Mouse (Mus musculus) embryonic facial prominence, embryonic 10.5 days (tissue): ENCODE measurements around the gene Itfg2. TPM values are rescaled to one million over a fixed set of nuclear protein-coding genes. Genes with fewer than 3 reads are reported as not detected.
A peak's percentile ranks its signal among the peaks of the same experiment; 100 is the strongest.

Experiments used
- DNase-seq: peaks from one replicate; pipeline ENCODE4 v3.0.0-alpha.2; 2017; ENCODE audit warnings: low spot score
- H3K27ac ChIP-seq: fragments of 300-500 bp; sonication (generic); replicated peaks from 2 replicates; pipeline ENCODE4 v1.5.1; 2016; ENCODE audit warnings: mild to moderate bottlenecking
- H3K27me3 ChIP-seq: fragments of 300-500 bp; sonication (generic); replicated peaks from 2 replicates; pipeline ENCODE4 v1.6.1; 2016; ENCODE audit warnings: low read depth, mild to moderate bottlenecking; ENCODE audit not compliant: poor library complexity, severe bottlenecking
- H3K36me3 ChIP-seq: fragments of 300-500 bp; sonication (generic); replicated peaks from 2 replicates; pipeline ENCODE4 v1.6.1; 2016; ENCODE audit warnings: mild to moderate bottlenecking, moderate library complexity
- H3K4me1 ChIP-seq: fragments of 300-500 bp; sonication (generic); 2 replicates; pipeline ENCODE4 v1.6.1; 2016
- H3K4me3 ChIP-seq: fragments of 300-500 bp; sonication (generic); 2 replicates; pipeline ENCODE4 v1.5.1; 2016; ENCODE audit warnings: mild to moderate bottlenecking, moderate library complexity
- H3K9me3 ChIP-seq: fragments of 300-500 bp; sonication (generic); 2 replicates; pipeline ENCODE4 v1.6.1; 2016; ENCODE audit warnings: mild to moderate bottlenecking
- WGBS: fragments of 180-500 bp; shearing (Covaris S2); methylation state at CpG from one replicate; pipeline ENCODE4 v1.1.7; 2016; 5-methylcytosine and 5-hydroxymethylcytosine counted together
- polyA plus RNA-seq: library from polyadenylated mRNA; unstranded; fragments of >200 nt; fragmentation: Nextera tagmentation; extraction: Ambion mirVana; gene quantifications from 2 replicates; pipeline ENCODE4 v1.2.1, GENCODE M21; 2016

The Itfg2 gene
- polyA plus RNA-seq = 39.0 and 43.7 TPM in 2 replicates

DNA sequence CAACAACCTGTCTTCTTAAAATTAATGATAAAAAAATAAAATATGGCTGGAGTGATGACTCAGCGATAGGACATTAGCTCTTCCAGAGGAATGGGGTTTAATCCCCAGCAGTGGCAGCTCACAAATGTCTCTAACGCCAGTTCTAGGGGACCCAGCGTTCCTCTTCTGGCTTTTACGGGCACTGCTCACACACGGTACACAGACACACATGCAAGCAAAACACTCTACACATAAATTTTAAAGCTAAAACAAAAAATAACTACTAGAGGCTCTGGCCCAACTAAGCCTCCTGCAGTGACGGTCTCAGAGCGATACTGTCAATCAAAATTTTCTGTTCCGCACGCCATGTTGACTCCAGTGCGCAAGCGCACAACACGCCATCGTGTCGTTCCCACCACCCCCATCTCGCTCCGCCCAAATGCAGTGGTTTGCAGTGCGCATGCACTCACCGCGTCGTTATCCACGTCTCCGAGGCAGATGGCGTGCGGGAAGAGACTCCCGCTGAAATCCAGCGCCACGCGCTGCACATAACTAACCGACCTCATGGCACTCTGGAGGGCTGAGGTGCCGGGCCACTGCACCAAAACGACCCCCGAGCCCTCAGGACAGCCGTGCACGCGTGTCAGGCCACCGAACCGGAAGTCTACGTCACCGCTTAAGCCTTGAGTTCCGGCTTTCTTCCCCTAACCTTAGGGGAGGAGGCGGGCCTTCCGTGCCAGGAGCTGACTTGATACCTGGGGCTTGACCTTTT lies at the start of gene Itfg2:
Itfg2 (minus strand) TSS at position 663 of the 751 bp plus-strand sequence.
- WGBS = under 1% methylated on average over 42 of the region's 42 CpGs
- Histone ChIP-seq H3K4me1 (peaks cover 7% of the 10 kb centered on the region; the same call in 1 of the 2 replicates), H3K27ac (peak within 1 kb of the TSS; percentile 98), H3K9me3 (no peaks in the 10 kb centered on the region), H3K27me3 (no peaks in the 10 kb centered on the region), H3K4me3 (peak within 1 kb of the TSS; percentile 72), H3K36me3 (peaks cover 38% of the 10 kb centered on the region)
- DNase-seq = peak; percentile 94

DNA sequence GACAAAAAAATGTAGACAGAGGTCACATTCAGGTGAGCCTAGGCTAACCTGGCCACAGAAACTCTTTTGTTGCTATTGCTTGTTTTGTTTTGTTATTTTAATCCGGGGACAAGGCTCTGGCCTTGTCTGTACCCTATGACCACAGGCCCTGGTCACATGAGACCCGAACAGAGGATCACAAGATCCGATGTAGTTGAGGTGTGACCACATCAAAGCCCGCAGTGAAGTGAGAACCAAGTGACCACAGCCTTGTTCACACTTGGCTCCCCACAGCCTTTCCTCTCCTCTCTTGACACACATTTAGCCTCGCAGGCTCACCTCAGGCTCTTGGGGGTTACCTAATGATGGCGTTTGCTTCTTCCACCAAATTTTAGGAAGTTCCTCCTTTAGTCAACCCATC lies 49.4 kb upstream of the Itfg2 start:
- Histone ChIP-seq H3K4me1 (no peaks in the 10 kb centered on the region), H3K9me3 (no peaks in the 10 kb centered on the region), H3K27ac (no peak overlapping the region), H3K4me3 (no peak overlapping the region), H3K27me3 (no peaks in the 10 kb centered on the region), H3K36me3 (no peaks in the 10 kb centered on the region)
- 90% methylated on average over 6 of the region's 6 CpGs for WGBS
- no peak for DNase-seq

DNA sequence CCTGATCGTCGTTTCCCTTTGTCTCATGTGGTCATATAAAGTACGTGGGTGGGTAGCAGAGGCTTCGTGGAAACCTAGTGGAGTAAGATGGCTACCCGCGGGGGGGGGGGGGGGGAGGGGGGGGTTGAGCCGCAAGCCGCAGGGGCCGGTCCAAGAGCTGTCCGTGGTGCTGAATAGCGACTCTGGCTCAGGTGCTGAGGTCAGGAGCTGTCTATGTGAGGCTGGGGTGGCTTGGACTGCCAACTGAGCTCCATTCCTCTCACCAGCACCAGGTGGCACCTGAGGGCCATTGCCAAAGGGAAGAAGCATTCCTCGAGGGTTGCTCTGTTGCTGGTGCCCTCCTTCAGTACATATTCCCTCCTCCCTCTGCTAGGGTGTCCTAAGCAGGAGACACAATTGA lies 44.7 kb upstream of the Itfg2 start:
- H3K27me3 ChIP-seq = no peaks in the 10 kb centered on the region
- no peaks in the 10 kb centered on the region for H3K9me3 ChIP-seq
- peaks cover 12% of the 10 kb centered on the region for H3K4me1 ChIP-seq
- 7% methylated on average over 12 of the region's 12 CpGs for WGBS
- H3K4me3 ChIP-seq = no peak overlapping the region
- no peak overlapping the region for H3K27ac ChIP-seq
- DNase-seq = peak; percentile 76
- no peaks in the 10 kb centered on the region for H3K36me3 ChIP-seq

GRCm38 (mm10) chr6:128467298-128467697 lies 42.6 kb upstream of the Itfg2 start:
- H3K27ac ChIP-seq = no peak overlapping the region
- H3K27me3 ChIP-seq = no peaks in the 10 kb centered on the region
- no peaks in the 10 kb centered on the region for H3K9me3 ChIP-seq
- H3K4me1 ChIP-seq = peaks cover 12% of the 10 kb centered on the region
- 38% methylated on average over 2 of the region's 2 CpGs for WGBS
- H3K36me3 ChIP-seq = no peaks in the 10 kb centered on the region
- no peak for DNase-seq
- no peak overlapping the region for H3K4me3 ChIP-seq

DNA sequence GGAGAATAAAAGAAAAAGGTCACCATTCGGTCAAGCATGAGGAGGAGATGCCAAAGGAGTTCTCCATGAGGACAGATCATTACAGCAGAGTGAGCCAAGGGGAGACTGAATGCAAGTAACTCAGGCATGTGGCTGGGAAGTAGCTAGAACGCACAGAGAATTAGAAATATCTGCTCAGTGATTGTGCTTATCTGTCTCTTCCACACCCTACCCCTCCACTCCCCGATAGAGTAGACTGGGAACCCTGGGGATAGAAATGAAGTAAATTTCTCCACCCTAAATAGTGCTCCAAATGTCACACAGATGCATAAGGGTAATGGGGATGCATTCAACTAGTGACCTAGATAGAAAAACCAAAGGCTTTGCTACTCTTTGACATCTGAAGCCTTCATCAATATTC lies 41.8 kb upstream of the Itfg2 start:
- no peaks in the 10 kb centered on the region for H3K9me3 ChIP-seq
- no peaks in the 10 kb centered on the region for H3K36me3 ChIP-seq
- DNase-seq = no peak
- no peak overlapping the region for H3K27ac ChIP-seq
- H3K4me3 ChIP-seq = no peak overlapping the region
- no peaks in the 10 kb centered on the region for H3K27me3 ChIP-seq
- H3K4me1 ChIP-seq = peaks cover 12% of the 10 kb centered on the region
- 73% methylated on average over 3 of the region's 3 CpGs for WGBS

DNA sequence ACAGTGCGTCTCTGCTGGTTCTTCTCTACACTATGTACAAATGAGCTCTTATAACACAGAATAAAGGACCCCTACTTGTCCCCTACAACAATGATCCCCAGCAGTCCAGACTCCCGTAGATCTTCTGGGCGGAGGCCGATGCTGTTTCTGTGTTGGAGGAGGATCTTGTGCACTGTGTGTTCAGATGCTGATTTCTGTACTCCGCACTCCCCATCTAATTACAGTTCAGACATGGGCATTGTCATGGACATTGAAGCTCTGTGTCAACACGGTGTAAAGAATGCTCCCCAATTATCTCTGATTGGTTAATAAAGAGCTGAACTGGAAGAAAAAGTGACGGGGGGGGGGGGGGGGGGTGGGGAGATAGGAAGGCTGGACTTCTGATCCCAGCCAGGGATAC lies 41.3 kb upstream of the Itfg2 start:
- no peak overlapping the region for H3K4me3 ChIP-seq
- 33% methylated on average over 7 of the region's 7 CpGs for WGBS
- H3K27me3 ChIP-seq = no peaks in the 10 kb centered on the region
- no peak overlapping the region for H3K27ac ChIP-seq
- peaks cover 12% of the 10 kb centered on the region for H3K4me1 ChIP-seq
- no peak for DNase-seq
- H3K36me3 ChIP-seq = no peaks in the 10 kb centered on the region
- no peaks in the 10 kb centered on the region for H3K9me3 ChIP-seq

DNA sequence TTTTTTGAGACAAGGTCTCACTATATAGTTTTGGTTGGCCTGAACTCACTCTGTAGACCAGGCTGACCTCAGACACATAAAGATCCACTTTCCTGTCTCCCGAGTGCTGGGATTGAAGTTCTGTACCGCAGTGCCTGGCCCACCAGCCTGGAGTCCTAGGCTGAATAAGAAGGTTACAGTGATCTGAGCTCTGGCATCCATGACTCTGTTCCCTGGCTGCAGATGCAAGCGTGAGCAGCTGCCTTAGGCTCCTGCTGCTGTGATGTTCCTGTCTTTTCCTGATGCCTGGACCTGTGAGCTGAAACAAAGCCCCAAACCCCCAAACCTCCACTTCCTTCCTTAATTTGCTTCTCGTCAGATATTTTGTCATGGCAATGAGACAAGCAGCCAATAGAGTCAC lies 40.3 kb upstream of the Itfg2 start:
- Histone ChIP-seq H3K9me3 (no peaks in the 10 kb centered on the region), H3K27ac (no peak overlapping the region), H3K4me3 (no peak overlapping the region), H3K27me3 (no peaks in the 10 kb centered on the region), H3K36me3 (no peaks in the 10 kb centered on the region), H3K4me1 (peaks cover 12% of the 10 kb centered on the region)
- WGBS = 74% methylated on average over 4 of the region's 4 CpGs
- DNase-seq = no peak

DNA sequence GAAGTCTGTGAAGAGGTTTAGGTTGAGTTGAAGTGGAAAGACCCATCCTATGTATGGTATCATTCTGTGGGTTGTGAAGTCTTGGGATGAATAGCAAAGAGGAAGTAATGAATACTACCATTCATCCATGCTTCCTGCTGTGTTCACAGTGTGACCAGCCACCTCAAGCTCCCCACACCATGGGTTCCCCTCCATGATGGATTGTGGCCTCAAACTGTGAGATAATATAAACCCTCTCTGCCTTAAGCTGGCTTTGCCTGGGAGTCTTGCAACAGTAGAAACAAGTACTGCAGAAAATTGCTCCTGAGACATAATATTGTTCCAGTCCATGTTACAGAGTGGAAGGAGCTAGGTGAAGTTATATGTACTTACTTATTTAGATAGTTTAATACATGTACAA lies 36.9 kb upstream of the Itfg2 start:
- Histone ChIP-seq H3K4me1 (peaks cover 12% of the 10 kb centered on the region), H3K4me3 (no peak overlapping the region), H3K9me3 (no peaks in the 10 kb centered on the region), H3K27me3 (no peaks in the 10 kb centered on the region), H3K27ac (no peak overlapping the region), H3K36me3 (no peaks in the 10 kb centered on the region)
- DNase-seq = no peak

- Histone ChIP-seq H3K36me3 (no peaks in the 10 kb centered on the region), H3K4me1 (peaks cover 5% of the 10 kb centered on the region), H3K4me3 (no peak overlapping the region), H3K27me3 (no peaks in the 10 kb centered on the region), H3K9me3 (no peaks in the 10 kb centered on the region), H3K27ac (no peak overlapping the region)
- WGBS = 82% methylated on average over 14 of the region's 14 CpGs
- no peak for DNase-seq
These were observed 36.2 kb upstream of the Itfg2 start for GRCm38 (mm10) chr6:128460729-128461503.

DNA sequence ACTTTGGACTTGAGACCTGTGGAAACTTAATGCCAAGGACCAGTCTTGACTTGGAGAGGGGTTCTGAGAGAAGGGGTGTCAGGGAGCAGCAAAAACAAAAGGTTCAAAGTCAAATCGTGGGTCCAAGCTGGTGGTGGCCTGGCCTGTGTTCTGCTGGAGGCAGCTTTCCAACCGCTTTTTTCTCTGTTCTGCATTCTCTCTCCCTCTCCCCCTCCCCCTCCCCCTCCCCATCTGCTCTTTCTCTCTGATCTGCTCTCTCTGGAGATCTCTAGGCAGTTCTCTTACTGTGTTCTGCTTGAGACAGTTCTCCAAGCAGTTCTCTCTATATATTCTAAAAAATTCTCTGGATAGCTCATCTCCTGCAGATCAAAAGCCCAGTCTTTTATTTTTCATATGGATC lies 35.6 kb upstream of the Itfg2 start:
- Histone ChIP-seq H3K27ac (no peak overlapping the region), H3K4me3 (no peak overlapping the region), H3K4me1 (no peaks in the 10 kb centered on the region), H3K27me3 (no peaks in the 10 kb centered on the region), H3K36me3 (no peaks in the 10 kb centered on the region), H3K9me3 (no peaks in the 10 kb centered on the region)
- 34% methylated on average over 2 of the region's 2 CpGs for WGBS
- DNase-seq = no peak

- no peaks in the 10 kb centered on the region for H3K27me3 ChIP-seq
- WGBS = 78% methylated on average over 5 of the region's 5 CpGs
- no peaks in the 10 kb centered on the region for H3K4me1 ChIP-seq
- H3K27ac ChIP-seq = no peak overlapping the region
- H3K36me3 ChIP-seq = no peaks in the 10 kb centered on the region
- H3K4me3 ChIP-seq = no peak overlapping the region
- DNase-seq = no peak
- H3K9me3 ChIP-seq = no peaks in the 10 kb centered on the region
These were observed 32.5 kb upstream of the Itfg2 start for GRCm38 (mm10) chr6:128457186-128457585.

DNA sequence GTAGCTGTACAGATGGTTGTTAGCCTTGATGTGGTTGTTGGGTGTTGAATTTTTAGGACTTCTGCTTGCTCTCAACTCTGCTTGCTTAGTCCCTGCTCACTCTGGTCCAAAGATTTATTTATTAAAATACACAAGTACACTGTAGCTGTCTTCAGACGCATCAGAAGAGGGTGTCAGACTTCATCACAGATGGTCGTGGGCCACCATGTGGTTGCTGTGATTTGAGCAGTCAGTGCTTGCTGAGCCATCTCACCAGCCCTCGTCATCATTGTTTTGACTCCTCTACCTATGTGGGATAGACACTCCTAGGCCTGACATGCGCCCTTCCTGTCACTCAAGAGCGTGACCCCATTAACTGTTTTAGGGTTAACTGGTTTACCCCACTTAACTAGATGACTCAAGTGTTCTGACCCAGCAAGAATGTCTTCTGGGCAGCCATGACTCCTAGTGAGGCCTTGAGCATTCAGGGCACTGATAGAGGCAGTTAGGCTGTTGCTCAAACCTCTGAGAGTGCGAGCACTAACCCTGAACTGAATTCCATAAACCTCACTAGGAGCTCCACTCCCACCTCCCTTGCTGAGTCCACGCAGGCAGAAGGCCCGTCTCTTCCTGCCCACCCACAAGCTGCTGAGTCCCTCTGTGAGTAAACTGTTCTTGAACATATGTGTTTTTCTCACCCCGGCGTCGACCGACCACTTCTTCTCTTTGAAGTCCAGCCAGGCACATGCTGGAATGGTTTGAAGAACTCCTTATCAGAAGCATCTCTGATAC lies 31.3 kb upstream of the Itfg2 start:
- 84% methylated on average over 12 of the region's 12 CpGs for WGBS
- no peak overlapping the region for H3K27ac ChIP-seq
- no peaks in the 10 kb centered on the region for H3K4me1 ChIP-seq
- H3K36me3 ChIP-seq = no peaks in the 10 kb centered on the region
- DNase-seq = no peak
- no peak overlapping the region for H3K4me3 ChIP-seq
- H3K9me3 ChIP-seq = no peaks in the 10 kb centered on the region
- no peaks in the 10 kb centered on the region for H3K27me3 ChIP-seq
